Comparison of ENCODE assay signal across 10 mouse cellular contexts in the genomic region with DNA sequence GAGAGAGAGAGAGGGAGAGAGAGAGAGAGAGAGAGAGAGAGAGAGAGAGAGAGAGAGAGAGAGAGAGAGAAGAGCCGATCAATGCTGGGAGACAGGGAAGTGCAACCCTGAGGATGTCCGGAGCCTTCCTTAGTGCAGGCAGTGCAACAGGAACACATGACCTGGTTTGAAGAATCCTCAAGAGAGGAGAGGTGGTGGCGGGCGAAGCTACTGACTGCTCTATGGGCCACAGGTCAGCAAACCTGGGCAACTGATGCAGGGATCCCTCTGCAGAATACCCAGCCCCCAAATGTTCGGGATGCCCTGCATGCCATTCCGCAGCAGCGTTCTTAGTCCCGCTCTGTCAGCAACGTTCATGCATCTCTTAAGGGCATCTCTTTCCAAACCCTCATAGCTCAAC. TPM values are rescaled to one million over a fixed set of nuclear protein-coding genes. Genes with fewer than 3 reads are reported as not detected.
A peak's percentile ranks its signal among the peaks of the same experiment; 100 is the strongest.
DNase-seq lines count a peak whose midpoint lies in the region; ATAC-seq and TF ChIP-seq lines count a peak whose summit lies in the region.
"Had no signal": no experiment of that assay in that cellular context is flagged by ENCODE, and none has a peak within 500 bp of the region (broad histone marks: within the 10 kb centered on the region; RNA-seq: fewer than 3 reads in every experiment).

No protein-coding gene starts in this region.

- H3K36me3 ChIP-seq in kidney, embryonic 16.5 days (ENCODE audit: insufficient read depth, low read length), result no peaks in the 10 kb centered on the region
- H3K36me3 ChIP-seq in embryonic facial prominence, embryonic 13.5 days, result no peaks in the 10 kb centered on the region
- H3K36me3 ChIP-seq in limb, embryonic 10.5 days, result no peaks in the 10 kb centered on the region

- no peak overlapping the region for H3K4me2 ChIP-seq in kidney, embryonic 16.5 days (replicated peaks; ENCODE audit: low read depth, low read length)
- H3K4me2 ChIP-seq in embryonic facial prominence, embryonic 13.5 days, result no peak overlapping the region

- H3K27me3 ChIP-seq in kidney, embryonic 16.5 days (ENCODE audit: insufficient read depth, low read length), result no peaks in the 10 kb centered on the region
- 0 out of 2 replicates have a peak, but pooled peaks cover 6% of the 10 kb centered on the region for H3K27me3 ChIP-seq in embryonic facial prominence, embryonic 13.5 days
- H3K27me3 ChIP-seq in limb, embryonic 10.5 days (ENCODE audit: low read depth, poor library complexity, severe bottlenecking), result peaks cover 34% of the 10 kb centered on the region

- H3K4me3 ChIP-seq in kidney, embryonic 16.5 days (ENCODE audit: low read length), result no peak overlapping the region
- H3K4me3 ChIP-seq in cortical plate, adult 2 months (ENCODE audit: insufficient read depth, low read length), result no peak overlapping the region
- no peak overlapping the region for H3K4me3 ChIP-seq in embryonic facial prominence, embryonic 13.5 days
- no peak overlapping the region for H3K4me3 ChIP-seq in limb, embryonic 10.5 days
- H3K4me3 ChIP-seq: megakaryocyte, embryonic 14.5 days had no signal

- peak overlapping the region; percentile 22; the same call in 1 of the 2 replicates for H3K9ac ChIP-seq in kidney, embryonic 16.5 days (replicated peaks; ENCODE audit: low read length)
- no peak overlapping the region for H3K9ac ChIP-seq in embryonic facial prominence, embryonic 13.5 days

- WGBS in kidney, embryonic 16.5 days, result 66% methylated on average over 9 of the region's 9 CpGs
- 42% methylated on average over 9 of the region's 9 CpGs for WGBS in embryonic facial prominence, embryonic 13.5 days
- 69% methylated on average over 9 of the region's 9 CpGs for WGBS in limb, embryonic 10.5 days

- TF ChIP-seq CTCF in cortical plate, adult 2 months (IDR thresholded peaks at IDR 0.05; ENCODE audit: extremely low read depth, insufficient read depth, low read length), result no peak

- ATAC-seq in kidney, embryonic 16.5 days (ENCODE audit: low FRiP score, low TSS enrichment), result no peak
- ATAC-seq in embryonic facial prominence, embryonic 13.5 days (ENCODE audit: insufficient number of reproducible peaks, insufficient read depth, low FRiP score, low TSS enrichment, low read depth), result no peak

- no peak for DNase-seq in kidney, postnatal 14 days
- DNase-seq in limb, embryonic 10.5 days (ENCODE audit: low spot score), result no peak
- no peak for DNase-seq in spleen, postnatal 14 days (ENCODE audit: low spot score in 2 of 2)
- no peak for DNase-seq in gastrocnemius, adult 18-20 months (ENCODE audit: low spot score)
- DNase-seq: adrenal gland, adult 8-10 months; kidney, adult 18-20 months had no signal

- no peak for TF ChIP-seq POLR2A in cortical plate, adult 2 months (IDR thresholded peaks at IDR 0.05; ENCODE audit: extremely low read depth, insufficient read depth, low read length)

- peak overlapping the region; percentile 74; the same call in 1 of the 2 replicates for H3K27ac ChIP-seq in kidney, embryonic 16.5 days (ENCODE audit: low read length)
- peak overlapping the region; percentile 91 for H3K27ac ChIP-seq in cortical plate, adult 2 months (ENCODE audit: insufficient read depth, low read length)
- peak overlapping the region; percentile 8 for H3K27ac ChIP-seq in embryonic facial prominence, embryonic 13.5 days
- H3K27ac ChIP-seq in limb, embryonic 10.5 days, result 0 out of 2 replicates have a peak overlapping the region, but pooled peaks have one; percentile 28

- no peaks in the 10 kb centered on the region for H3K9me3 ChIP-seq in kidney, embryonic 16.5 days (ENCODE audit: low read length)
- no peaks in the 10 kb centered on the region for H3K9me3 ChIP-seq in embryonic facial prominence, embryonic 13.5 days
- no peaks in the 10 kb centered on the region for H3K9me3 ChIP-seq in limb, embryonic 10.5 days (replicated peaks)
- H3K9me3 ChIP-seq: megakaryocyte, embryonic 14.5 days had no signal

- peaks cover 32% of the 10 kb centered on the region for H3K4me1 ChIP-seq in kidney, embryonic 16.5 days (ENCODE audit: insufficient read depth, low read length)
- H3K4me1 ChIP-seq in cortical plate, adult 2 months (ENCODE audit: control insufficient read depth, insufficient read depth, low read length), result peaks cover 26% of the 10 kb centered on the region
- H3K4me1 ChIP-seq in embryonic facial prominence, embryonic 13.5 days, result peaks cover 55% of the 10 kb centered on the region
- peaks cover 78% of the 10 kb centered on the region for H3K4me1 ChIP-seq in limb, embryonic 10.5 days

RNA-seq across cellular contexts. Expression of a gene that starts 15.9 kb away (rescaled TPM):
- 19.9 and 22.1 TPM in 2 replicates for polyA plus RNA-seq in kidney, embryonic 16.5 days (2015; fragmentation: Nextera tagmentation; extraction: Ambion mirVana)
- polyA plus RNA-seq in cortical plate, adult 2 months (2012; rRNA removed), result 130 and 131 TPM in 2 replicates
- 7.8 and 8.8 TPM in 2 replicates for polyA plus RNA-seq in embryonic facial prominence, embryonic 13.5 days (2015; fragmentation: Nextera tagmentation; extraction: Ambion mirVana)
- polyA plus RNA-seq in limb, embryonic 10.5 days (2016; fragmentation: Nextera tagmentation; extraction: Ambion mirVana), result 5.6 and 6.2 TPM in 2 replicates
- 1 to 10 TPM; 5.7 to 6.1 TPM for total RNA-seq in gastrocnemius, adult 18-20 months (2021)

Comparison
In these comparisons a context has a peak if more than half of its experiments do, and no peak if none do; other contexts are left out.
1. H3K27ac ChIP-seq: peak in every context shown above with its lines; median percentile 91 in cortical plate, adult 2 months; 74 in kidney, embryonic 16.5 days; 28 in limb, embryonic 10.5 days; 8 in embryonic facial prominence, embryonic 13.5 days.